Mouse (Mus musculus): ENCODE measurements at regions not wholly inside any gene's neighbourhood (a gene's known extent, or its start where the extent isn't known, plus 50 kb on each side); places are given as distances from the start of the nearest gene placed in this dataset.

DNA sequence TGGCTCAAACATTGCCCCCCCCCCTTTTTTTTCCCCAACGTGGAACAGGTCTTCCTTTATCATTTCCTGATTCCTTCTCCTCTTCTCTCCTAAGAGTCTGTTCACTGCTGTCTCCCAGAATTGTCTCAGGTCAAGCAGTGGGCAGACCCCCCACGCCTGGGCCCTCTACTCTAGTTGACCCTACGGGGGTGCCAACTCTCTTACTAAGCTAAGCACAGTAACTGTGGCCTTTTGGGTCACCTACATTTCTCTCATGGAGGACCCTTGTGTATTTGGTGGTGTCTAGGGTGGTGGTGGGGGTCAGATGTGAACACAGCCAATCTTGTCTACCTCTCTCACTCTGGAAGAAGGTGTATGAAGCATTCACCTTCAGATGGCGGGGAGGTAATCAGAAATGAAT, 64.8 kb upstream of the Elk3 start:
- TF ChIP-seq EP300 (IDR thresholded peaks at IDR 0.05; ENCODE audit: insufficient read depth, low read depth, low read length) (no peak), CTCF (IDR thresholded peaks at IDR 0.05; ENCODE audit: low read depth, low read length) (no peak)

Data from ES-Bruce4 (cell line).